Mouse (Mus musculus) cerebellum, postnatal 14 days (tissue): ENCODE data around the gene Ptrh2.
A peak's percentile ranks its signal among the peaks of the same experiment; 100 is the strongest.

Source experiments
- DNase-seq, 2 experiments: peaks; one replicate each; pipeline ENCODE4 v3.0.0; 2021; ENCODE audit warnings: mixed read lengths in 2 of 2

Gene Ptrh2

DNA sequence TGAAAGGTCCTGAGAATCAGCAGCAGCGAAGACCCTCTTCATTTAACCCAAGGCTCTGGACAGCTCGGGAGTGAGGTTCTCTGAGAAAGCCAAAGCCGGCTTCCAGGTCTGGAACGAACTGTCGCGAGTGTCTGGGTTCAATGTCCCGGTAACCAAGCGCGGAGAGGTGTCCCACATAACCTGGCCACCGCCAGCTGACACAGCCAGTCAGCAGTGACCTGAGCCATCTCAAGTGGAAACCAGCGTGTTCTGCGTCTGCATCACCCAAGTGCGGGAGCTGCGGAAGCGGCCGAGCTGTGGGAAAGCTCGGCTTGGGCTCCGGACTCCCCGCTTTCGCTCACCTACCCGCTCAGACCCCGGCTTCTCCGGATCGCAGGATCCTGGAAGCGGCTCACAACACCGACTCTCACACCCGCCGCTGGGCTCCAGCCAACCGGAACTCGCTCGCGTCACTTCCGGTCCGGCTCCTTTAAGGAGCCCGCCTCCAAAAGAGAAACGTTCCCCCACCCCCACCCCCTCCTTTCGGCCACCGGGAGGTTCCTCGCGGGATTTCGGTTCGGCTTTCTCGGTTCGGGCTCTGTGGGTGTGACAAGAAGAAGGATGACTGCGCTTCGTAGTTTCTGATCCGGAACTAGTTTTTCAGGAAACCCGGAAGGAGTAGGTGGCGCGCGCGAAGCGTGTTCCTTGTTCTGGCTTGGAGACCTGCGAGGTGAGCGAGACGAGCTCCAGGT is at the start of gene Ptrh2, which contains the start of gene Vmp1:
Gene Ptrh2 (plus strand): TSS at position 591 of the 731 bp plus-strand sequence.
Gene Vmp1 (minus strand): TSS at position 442 of the 731 bp plus-strand sequence.
- peak; percentile 97 to 98 for DNase-seq

- no peak for DNase-seq
These were observed 49.4 kb upstream of the Ptrh2 start for GRCm38 (mm10) chr11:86634396-86634795.

DNA sequence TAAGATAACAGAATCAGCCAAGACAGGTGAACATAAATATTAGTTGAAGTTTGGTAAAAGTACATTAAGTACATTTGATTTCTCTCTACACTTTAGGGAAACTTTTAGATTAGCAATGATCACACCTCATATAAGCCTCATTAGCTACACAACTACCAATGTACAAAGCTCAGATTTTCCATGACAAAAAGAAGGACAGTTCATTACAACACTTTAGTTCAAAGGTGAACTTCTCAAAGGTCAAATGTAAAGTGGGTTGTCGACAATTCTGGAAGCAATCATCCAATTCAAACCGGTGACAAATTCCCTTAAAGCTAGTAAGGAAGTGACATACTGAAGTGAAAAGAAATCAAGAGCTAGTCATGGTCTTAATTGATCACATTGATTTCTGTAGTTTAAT is 46.1 kb upstream of the Ptrh2 start:
- DNase-seq = no peak

- no peak for DNase-seq
These were observed 42.1 kb upstream of the Ptrh2 start for GRCm38 (mm10) chr11:86641714-86642113.

DNA sequence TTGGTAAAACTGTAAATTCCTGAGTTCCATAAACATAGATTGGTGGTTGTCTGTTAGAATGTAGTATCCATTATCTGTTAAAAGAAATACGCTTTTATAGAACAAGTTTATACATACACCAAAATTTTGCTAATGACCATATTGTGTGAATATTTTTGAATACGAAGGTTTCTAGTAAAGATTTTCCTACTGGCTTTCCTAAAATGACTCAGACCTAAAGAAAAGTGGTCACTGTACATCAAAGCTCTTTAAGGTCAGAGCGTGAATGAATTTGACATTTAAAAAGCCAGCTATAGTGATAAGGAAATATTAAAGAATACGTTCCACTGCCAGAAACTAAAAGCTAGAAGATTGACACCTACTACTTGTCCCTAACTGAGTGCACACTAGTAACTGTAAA is 39.2 kb upstream of the Ptrh2 start:
- no peak for DNase-seq

DNA sequence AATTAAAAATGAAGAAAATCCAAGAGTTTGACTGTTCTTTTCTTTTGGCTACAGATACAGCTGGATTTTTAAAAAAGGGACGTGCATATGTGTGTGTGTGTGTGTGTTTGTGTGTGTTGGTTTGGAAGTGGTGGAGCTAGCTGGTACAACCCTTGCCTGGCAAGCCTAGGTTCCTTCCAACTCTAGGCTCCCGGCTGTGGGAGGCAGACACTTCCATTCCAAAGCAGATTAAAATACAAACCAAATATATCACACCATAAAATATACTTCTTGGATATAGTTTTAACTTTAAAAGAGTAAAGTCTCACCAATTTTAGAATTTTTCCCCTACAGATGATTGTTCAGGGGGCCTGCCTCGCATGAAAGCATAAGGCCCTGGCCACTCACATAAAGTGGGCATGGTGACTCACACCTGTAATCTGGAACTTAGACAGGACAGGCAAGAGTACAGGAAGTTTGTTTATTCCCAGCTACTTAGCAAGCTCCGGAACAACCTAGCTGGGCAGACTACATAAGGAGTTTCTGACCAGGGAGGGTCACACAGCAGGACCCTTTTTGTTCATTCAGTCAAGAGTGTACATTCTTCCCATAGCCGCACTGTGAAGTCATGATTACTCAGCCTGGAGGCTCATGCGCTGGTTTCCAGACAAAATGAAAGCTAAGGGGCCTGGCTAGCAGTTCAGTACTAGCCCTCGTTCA is 37.5 kb upstream of the Ptrh2 start:
- DNase-seq = no peak

- no peak for DNase-seq
These were observed 36.8 kb upstream of the Ptrh2 start for GRCm38 (mm10) chr11:86646885-86647459.

- no peak for DNase-seq
These were observed 35.9 kb upstream of the Ptrh2 start for GRCm38 (mm10) chr11:86647706-86648447.

DNA sequence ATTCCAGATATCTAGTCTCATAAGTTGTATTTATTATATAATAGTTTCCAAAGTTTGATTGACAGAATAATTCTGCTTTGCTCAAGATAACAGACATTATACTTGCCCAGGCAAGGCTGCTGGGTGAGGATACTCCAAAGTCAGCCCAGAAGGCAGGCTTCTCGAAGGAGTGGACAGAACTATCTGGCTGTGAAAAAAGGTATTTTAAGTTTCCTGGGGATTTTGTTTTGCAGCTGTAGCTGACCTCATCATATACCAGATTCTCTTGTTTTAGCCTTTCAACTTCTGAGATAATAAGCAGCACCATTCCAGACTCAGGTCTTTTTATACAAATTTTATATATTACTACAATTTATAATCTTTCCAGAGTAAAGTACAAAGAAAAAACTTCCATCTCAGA is 34.2 kb upstream of the Ptrh2 start:
- no peak for DNase-seq

- no peak for DNase-seq
These were observed 33.1 kb upstream of the Ptrh2 start for GRCm38 (mm10) chr11:86650676-86651075.

DNA sequence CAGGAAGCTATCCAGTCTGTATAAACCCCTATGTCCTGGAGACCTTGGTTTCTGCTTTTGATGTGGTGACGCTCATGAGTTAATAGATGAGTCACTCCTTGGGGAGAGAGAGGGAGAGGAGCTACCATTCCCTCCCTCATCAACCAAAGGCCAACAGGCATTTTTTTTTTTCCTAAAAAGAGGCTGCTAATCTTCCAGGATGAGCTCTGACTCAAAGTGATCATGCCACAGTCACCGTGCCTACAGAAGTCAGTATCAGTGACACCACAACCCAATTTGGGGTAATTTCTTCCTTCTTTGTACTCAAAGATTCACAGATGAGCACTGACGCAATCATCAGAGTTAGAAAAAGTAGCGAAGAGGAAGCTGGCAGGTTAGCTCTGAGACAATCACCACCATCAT is 31.2 kb upstream of the Ptrh2 start:
- DNase-seq = no peak

- peak; percentile 68 to 69 for DNase-seq
These were observed 30.3 kb upstream of the Ptrh2 start for GRCm38 (mm10) chr11:86653446-86653845.

- no peak for DNase-seq
These were observed 29.7 kb upstream of the Ptrh2 start for GRCm38 (mm10) chr11:86654096-86654495.

DNA sequence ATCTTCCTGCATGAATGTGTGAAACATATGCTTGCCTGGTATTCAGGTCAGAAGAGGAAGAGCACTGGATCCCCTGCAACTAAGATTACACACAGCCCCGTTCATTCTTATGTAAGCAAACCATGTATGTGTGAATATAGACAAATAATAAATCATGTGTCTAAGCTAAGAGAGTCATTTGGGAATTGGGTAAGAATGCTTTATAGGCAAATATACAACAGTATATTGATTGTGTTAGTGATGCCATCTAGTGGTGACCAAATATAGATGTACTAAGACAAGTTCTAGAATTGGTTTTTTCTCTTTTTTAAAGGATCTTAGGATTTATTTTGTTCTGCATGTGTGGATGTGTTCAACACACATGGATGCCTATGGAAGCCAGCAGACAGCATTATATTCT is 28.1 kb upstream of the Ptrh2 start:
- no peak for DNase-seq

DNA sequence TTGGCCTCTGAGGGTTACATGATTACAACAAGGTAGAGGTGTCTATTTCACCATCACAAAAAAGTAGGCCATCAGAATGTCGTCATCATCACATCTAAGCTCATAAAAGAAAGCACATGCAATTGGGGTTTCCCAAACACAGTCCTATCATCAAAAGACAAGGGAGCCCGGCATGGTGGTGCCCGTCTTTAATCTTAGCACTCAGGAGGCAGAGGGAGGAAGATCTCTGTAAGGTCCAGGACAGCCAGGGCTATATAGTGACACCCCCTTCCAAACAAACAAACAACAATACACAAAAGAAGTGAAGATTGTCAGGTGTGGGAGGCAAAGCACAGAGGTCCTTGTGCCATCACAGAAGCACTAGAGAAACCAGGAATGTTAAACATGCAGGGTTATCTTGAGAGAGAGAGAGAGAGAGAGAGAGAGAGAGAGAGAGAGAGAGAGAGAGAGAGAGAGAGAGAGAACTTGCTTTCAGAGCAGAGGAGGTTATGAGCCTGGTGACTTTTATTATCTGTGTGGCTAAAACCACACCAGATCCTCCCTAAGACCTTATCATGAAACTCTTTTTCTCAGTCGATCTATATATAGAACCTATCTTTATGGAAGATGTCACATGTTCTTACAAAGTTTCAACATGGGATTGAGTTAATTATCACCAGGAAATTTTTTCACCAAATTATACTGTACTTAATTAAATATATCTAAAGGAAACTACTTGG is 26.8 kb upstream of the Ptrh2 start:
- DNase-seq = no peak

- no peak for DNase-seq
These were observed 25.9 kb upstream of the Ptrh2 start for GRCm38 (mm10) chr11:86657863-86658262.

GRCm38 (mm10) chr11:86662986-86663895 is 20.5 kb upstream of the Ptrh2 start:
- no peak for DNase-seq

DNA sequence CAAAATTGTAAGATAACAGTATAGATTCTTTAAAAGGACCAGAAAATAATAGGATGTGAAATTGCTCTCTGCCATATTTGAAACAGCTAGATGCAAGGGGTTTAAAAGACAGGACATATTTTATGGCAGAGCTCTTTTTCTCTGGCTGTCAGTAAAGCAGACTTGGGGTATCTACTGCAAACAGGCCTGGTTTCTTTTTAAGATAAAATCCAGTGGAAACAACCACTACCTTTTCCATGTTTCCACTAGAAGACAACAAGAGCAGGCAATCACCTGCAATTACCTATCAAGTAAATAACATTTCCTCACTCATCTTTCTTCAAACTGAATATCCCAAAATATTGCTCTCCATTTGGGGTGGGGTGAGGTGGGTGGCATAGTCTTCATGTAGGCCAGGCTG is 19.8 kb upstream of the Ptrh2 start:
- DNase-seq = no peak

GRCm38 (mm10) chr11:86664406-86664805 is 19.4 kb upstream of the Ptrh2 start:
- no peak for DNase-seq

DNA sequence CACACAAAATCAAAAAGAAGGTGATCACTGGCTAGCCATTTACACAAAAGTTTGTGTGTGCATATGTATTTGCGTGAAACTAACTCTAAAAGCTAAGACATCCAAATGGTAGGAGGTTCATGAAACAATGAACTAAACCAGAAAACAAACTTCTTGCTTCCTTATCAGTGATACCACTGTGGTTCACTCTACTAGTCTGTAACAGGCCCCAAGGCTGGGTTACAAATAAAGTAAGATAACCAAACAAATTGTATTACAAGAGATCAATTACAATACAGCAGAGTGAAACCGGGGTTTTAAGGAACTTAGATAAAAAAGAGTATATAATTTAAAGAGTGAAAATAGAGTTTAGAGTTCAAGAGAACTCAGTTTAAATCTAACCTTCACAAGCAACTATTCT is 16.2 kb upstream of the Ptrh2 start:
- DNase-seq = no peak

GRCm38 (mm10) chr11:86668169-86668568 is 15.6 kb upstream of the Ptrh2 start:
- DNase-seq = no peak
